Mouse (Mus musculus): ENCODE data around the gene Rabgap1l. TPM values are rescaled to one million over a fixed set of nuclear protein-coding genes. Genes with fewer than 3 reads are reported as not detected.
A peak's percentile ranks its signal among the peaks of the same experiment; 100 is the strongest.

Gene Rabgap1l
- polyA plus RNA-seq, 1 experiment from 2014 or later: 17.4 TPM

DNA sequence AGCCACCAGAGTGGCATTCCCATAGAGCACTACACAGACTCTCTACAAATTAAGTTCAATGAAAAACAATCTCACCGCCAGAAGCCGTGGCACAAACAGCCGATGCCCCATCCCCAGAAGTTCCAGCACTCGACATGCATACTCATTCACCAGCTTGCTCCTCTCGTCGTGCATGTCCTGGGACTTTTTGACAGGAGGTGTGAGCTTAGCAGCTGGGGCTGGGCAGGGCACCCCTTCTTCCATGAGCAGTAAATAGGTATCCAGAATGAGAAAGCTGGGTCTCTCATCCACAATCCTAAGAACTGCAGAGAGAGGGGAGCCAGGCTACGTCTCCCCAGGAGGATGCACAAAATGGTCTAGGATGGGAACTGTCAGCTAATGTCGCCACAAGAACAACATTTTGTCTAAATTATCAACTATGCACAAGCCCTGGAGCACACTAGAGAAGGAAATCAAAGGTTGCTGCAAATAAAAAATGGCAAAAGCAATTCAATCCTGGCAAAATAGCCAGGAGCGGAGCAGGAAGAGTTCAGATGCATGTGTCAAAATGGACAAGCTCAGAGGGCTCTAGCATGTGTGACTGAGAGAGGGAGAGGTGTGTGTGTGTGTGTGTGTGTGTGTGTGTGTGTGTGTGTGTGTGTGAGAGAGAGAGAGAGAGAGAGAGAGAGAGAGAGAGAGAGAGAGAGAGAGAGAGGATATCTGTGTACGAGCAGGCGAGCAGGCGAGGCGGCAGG is 441.7 kb downstream of the Rabgap1l start:
- Histone ChIP-seq H3K9ac (ENCODE audit: low read length) (peak overlapping the region; percentile 48), H3K4me3 (ENCODE audit: low read depth, low read length) (peak overlapping the region; percentile 24), H3K27me3 (ENCODE audit: control insufficient read depth, insufficient read depth, low read length) (no peaks in the 10 kb centered on the region), H3K36me3 (ENCODE audit: control insufficient read depth, insufficient read depth, low read length) (no peaks in the 10 kb centered on the region), H3K9me3 (ENCODE audit: control insufficient read depth, low read length) (no peaks in the 10 kb centered on the region), H3K27ac (ENCODE audit: low read depth, low read length) (peak overlapping the region; percentile 42), H3K4me2 (ENCODE audit: low read depth, low read length, severe bottlenecking) (peak overlapping the region; percentile 54), H3K4me1 (replicated peaks; ENCODE audit: control insufficient read depth, insufficient read depth, low read length) (peaks cover 2% of the 10 kb centered on the region; the same call in 1 of the 2 replicates)
- ATAC-seq (replicated peaks; ENCODE audit: low FRiP score) (peak; percentile 28), DNase-seq (ENCODE audit: low spot score) (peak; percentile 48)
- 24% methylated on average over 12 of the region's 13 CpGs for WGBS

- Histone ChIP-seq H3K4me2 (ENCODE audit: low read depth, low read length, severe bottlenecking) (no peak overlapping the region), H3K4me1 (replicated peaks; ENCODE audit: control insufficient read depth, insufficient read depth, low read length) (no peaks in the 10 kb centered on the region), H3K4me3 (ENCODE audit: low read depth, low read length) (no peak overlapping the region), H3K36me3 (ENCODE audit: control insufficient read depth, insufficient read depth, low read length) (no peaks in the 10 kb centered on the region), H3K9me3 (ENCODE audit: control insufficient read depth, low read length) (no peaks in the 10 kb centered on the region), H3K27ac (ENCODE audit: low read depth, low read length) (no peak overlapping the region), H3K27me3 (ENCODE audit: control insufficient read depth, insufficient read depth, low read length) (no peaks in the 10 kb centered on the region), H3K9ac (ENCODE audit: low read length) (no peak overlapping the region)
- no peak for DNase-seq (ENCODE audit: low spot score)
- WGBS: 76% methylated on average over 2 of the region's 2 CpGs
- no peak for ATAC-seq (replicated peaks; ENCODE audit: low FRiP score)
These were observed 452.4 kb downstream of the Rabgap1l start for GRCm38 (mm10) chr1:160340653-160341052.

- H3K4me2 ChIP-seq (ENCODE audit: low read depth, low read length, severe bottlenecking): no peak overlapping the region
- H3K36me3 ChIP-seq (ENCODE audit: control insufficient read depth, insufficient read depth, low read length): no peaks in the 10 kb centered on the region
- H3K4me3 ChIP-seq (ENCODE audit: low read depth, low read length): no peak overlapping the region
- no peak for ATAC-seq (replicated peaks; ENCODE audit: low FRiP score)
- H3K9me3 ChIP-seq (ENCODE audit: control insufficient read depth, low read length): no peaks in the 10 kb centered on the region
- no peak overlapping the region for H3K9ac ChIP-seq (ENCODE audit: low read length)
- no peak overlapping the region for H3K27ac ChIP-seq (ENCODE audit: low read depth, low read length)
- no peak for DNase-seq (ENCODE audit: low spot score)
- 89% methylated on average over 4 of the region's 4 CpGs for WGBS
- H3K4me1 ChIP-seq (replicated peaks; ENCODE audit: control insufficient read depth, insufficient read depth, low read length): no peaks in the 10 kb centered on the region
- no peaks in the 10 kb centered on the region for H3K27me3 ChIP-seq (ENCODE audit: control insufficient read depth, insufficient read depth, low read length)
These were observed 453.6 kb downstream of the Rabgap1l start for GRCm38 (mm10) chr1:160339374-160339773.

- WGBS: 90% methylated on average over 4 of the region's 4 CpGs
- H3K4me3 ChIP-seq (ENCODE audit: low read depth, low read length): no peak overlapping the region
These were observed 458.2 kb downstream of the Rabgap1l start for GRCm38 (mm10) chr1:160334791-160335190.

DNA sequence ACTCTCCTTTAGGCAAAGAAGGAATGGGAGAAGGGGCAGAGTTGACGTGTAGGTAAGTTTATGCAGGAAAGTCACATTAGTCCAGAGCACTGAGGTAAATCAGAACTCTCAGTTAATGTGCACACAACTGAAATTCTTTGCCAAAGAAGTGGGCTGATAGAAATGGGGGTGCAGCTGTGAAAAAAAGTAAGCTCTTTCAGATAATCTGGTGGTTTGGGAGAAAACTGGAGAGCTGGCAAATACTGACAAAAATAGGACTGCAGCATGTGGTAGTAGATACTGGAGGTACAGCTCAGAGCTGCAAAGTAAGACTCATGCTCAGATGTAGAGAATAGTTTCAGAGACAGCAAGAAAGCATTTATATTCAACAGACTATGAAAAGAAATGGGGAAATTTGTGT is 462.2 kb downstream of the Rabgap1l start:
- H3K27me3 ChIP-seq (ENCODE audit: control insufficient read depth, insufficient read depth, low read length): no peaks in the 10 kb centered on the region
- H3K9ac ChIP-seq (ENCODE audit: low read length): no peak overlapping the region
- ATAC-seq (replicated peaks; ENCODE audit: low FRiP score): no peak
- H3K4me3 ChIP-seq (ENCODE audit: low read depth, low read length): no peak overlapping the region
- H3K36me3 ChIP-seq (ENCODE audit: control insufficient read depth, insufficient read depth, low read length): no peaks in the 10 kb centered on the region
- H3K27ac ChIP-seq (ENCODE audit: low read depth, low read length): no peak overlapping the region
- H3K4me2 ChIP-seq (ENCODE audit: low read depth, low read length, severe bottlenecking): no peak overlapping the region
- DNase-seq (ENCODE audit: low spot score): no peak
- 81% methylated on average over 1 of the region's 1 CpGs for WGBS
- no peaks in the 10 kb centered on the region for H3K9me3 ChIP-seq (ENCODE audit: control insufficient read depth, low read length)
- H3K4me1 ChIP-seq (replicated peaks; ENCODE audit: control insufficient read depth, insufficient read depth, low read length): no peaks in the 10 kb centered on the region

More at GRCm38 (mm10) chr1:160334791-160335190, 458.2 kb downstream of the Rabgap1l start:
- Histone ChIP-seq H3K4me2 (ENCODE audit: low read depth, low read length, severe bottlenecking) (no peak overlapping the region), H3K9ac (ENCODE audit: low read length) (no peak overlapping the region), H3K36me3 (ENCODE audit: control insufficient read depth, insufficient read depth, low read length) (no peaks in the 10 kb centered on the region), H3K9me3 (ENCODE audit: control insufficient read depth, low read length) (no peaks in the 10 kb centered on the region), H3K4me1 (replicated peaks; ENCODE audit: control insufficient read depth, insufficient read depth, low read length) (no peaks in the 10 kb centered on the region), H3K27ac (ENCODE audit: low read depth, low read length) (no peak overlapping the region), H3K27me3 (ENCODE audit: control insufficient read depth, insufficient read depth, low read length) (no peaks in the 10 kb centered on the region)
- DNase-seq (ENCODE audit: low spot score) (no peak), ATAC-seq (replicated peaks; ENCODE audit: low FRiP score) (no peak)

DNA sequence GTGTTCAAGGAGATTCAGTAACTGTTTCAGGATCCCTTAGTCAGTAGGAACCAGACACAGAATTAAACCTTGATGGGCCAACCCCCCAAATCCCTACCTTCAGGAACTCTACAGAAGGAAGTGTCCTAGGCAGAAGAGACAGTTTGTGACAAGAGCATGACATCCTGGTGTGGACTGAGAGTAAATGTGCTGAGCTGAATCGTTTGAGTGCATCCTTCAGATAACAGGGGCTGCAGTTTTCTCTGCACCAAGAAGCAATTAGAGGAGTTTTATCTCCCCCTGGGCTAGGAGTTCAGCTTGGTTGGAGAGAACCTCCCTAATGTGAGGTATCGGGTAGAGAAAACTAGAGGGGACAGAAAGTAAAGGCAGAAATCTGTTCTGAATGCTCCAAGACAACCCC is 462.8 kb downstream of the Rabgap1l start:
- Histone ChIP-seq H3K4me3 (ENCODE audit: low read depth, low read length) (no peak overlapping the region), H3K27ac (ENCODE audit: low read depth, low read length) (no peak overlapping the region), H3K4me2 (ENCODE audit: low read depth, low read length, severe bottlenecking) (no peak overlapping the region), H3K27me3 (ENCODE audit: control insufficient read depth, insufficient read depth, low read length) (no peaks in the 10 kb centered on the region), H3K9ac (ENCODE audit: low read length) (no peak overlapping the region), H3K36me3 (ENCODE audit: control insufficient read depth, insufficient read depth, low read length) (no peaks in the 10 kb centered on the region), H3K9me3 (ENCODE audit: control insufficient read depth, low read length) (no peaks in the 10 kb centered on the region), H3K4me1 (replicated peaks; ENCODE audit: control insufficient read depth, insufficient read depth, low read length) (no peaks in the 10 kb centered on the region)
- DNase-seq (ENCODE audit: low spot score): no peak
- no peak for ATAC-seq (replicated peaks; ENCODE audit: low FRiP score)
- 54% methylated on average over 2 of the region's 2 CpGs for WGBS

GRCm38 (mm10) chr1:160329788-160330187 is 463.2 kb downstream of the Rabgap1l start:
- no peak overlapping the region for H3K27ac ChIP-seq (ENCODE audit: low read depth, low read length)
- H3K4me3 ChIP-seq (ENCODE audit: low read depth, low read length): no peak overlapping the region
- no peak for ATAC-seq (replicated peaks; ENCODE audit: low FRiP score)
- H3K27me3 ChIP-seq (ENCODE audit: control insufficient read depth, insufficient read depth, low read length): no peaks in the 10 kb centered on the region
- no peak overlapping the region for H3K9ac ChIP-seq (ENCODE audit: low read length)
- H3K4me2 ChIP-seq (ENCODE audit: low read depth, low read length, severe bottlenecking): no peak overlapping the region
- no peaks in the 10 kb centered on the region for H3K36me3 ChIP-seq (ENCODE audit: control insufficient read depth, insufficient read depth, low read length)
- 64% methylated on average over 7 of the region's 7 CpGs for WGBS
- DNase-seq (ENCODE audit: low spot score): no peak
- H3K9me3 ChIP-seq (ENCODE audit: control insufficient read depth, low read length): no peaks in the 10 kb centered on the region
- H3K4me1 ChIP-seq (replicated peaks; ENCODE audit: control insufficient read depth, insufficient read depth, low read length): no peaks in the 10 kb centered on the region

GRCm38 (mm10) chr1:160327531-160327930 is 465.5 kb downstream of the Rabgap1l start:
- ATAC-seq (replicated peaks; ENCODE audit: low FRiP score): no peak
- H3K36me3 ChIP-seq (ENCODE audit: control insufficient read depth, insufficient read depth, low read length): no peaks in the 10 kb centered on the region
- H3K9me3 ChIP-seq (ENCODE audit: control insufficient read depth, low read length): no peaks in the 10 kb centered on the region
- 73% methylated on average over 1 of the region's 1 CpGs for WGBS
- no peak overlapping the region for H3K9ac ChIP-seq (ENCODE audit: low read length)
- H3K27me3 ChIP-seq (ENCODE audit: control insufficient read depth, insufficient read depth, low read length): no peaks in the 10 kb centered on the region
- no peak overlapping the region for H3K4me2 ChIP-seq (ENCODE audit: low read depth, low read length, severe bottlenecking)
- no peak for DNase-seq (ENCODE audit: low spot score)
- no peaks in the 10 kb centered on the region for H3K4me1 ChIP-seq (replicated peaks; ENCODE audit: control insufficient read depth, insufficient read depth, low read length)
- no peak overlapping the region for H3K4me3 ChIP-seq (ENCODE audit: low read depth, low read length)
- H3K27ac ChIP-seq (ENCODE audit: low read depth, low read length): no peak overlapping the region

DNA sequence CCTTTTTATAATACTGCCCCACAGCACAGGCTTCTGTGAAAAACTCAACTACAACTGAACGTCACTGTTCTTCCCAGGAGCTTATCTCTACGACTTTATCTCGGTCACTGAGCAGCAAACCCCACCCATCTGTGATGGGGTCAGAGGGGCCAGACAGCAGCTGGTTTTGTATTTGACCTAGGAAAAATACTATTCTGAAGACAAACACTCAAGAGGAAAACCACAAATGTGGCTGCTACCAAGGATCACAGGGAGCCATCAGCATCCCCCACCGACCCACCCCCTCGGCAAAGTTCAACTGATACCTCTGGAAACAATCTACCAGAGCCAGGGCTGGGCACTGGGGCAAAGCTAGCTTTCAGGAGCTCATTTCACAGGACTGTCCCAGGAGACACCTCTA is 467.5 kb downstream of the Rabgap1l start:
- Histone ChIP-seq H3K4me2 (ENCODE audit: low read depth, low read length, severe bottlenecking) (no peak overlapping the region), H3K4me3 (ENCODE audit: low read depth, low read length) (no peak overlapping the region), H3K27me3 (ENCODE audit: control insufficient read depth, insufficient read depth, low read length) (no peaks in the 10 kb centered on the region), H3K4me1 (replicated peaks; ENCODE audit: control insufficient read depth, insufficient read depth, low read length) (no peaks in the 10 kb centered on the region), H3K9ac (ENCODE audit: low read length) (no peak overlapping the region), H3K9me3 (ENCODE audit: control insufficient read depth, low read length) (no peaks in the 10 kb centered on the region), H3K36me3 (ENCODE audit: control insufficient read depth, insufficient read depth, low read length) (no peaks in the 10 kb centered on the region), H3K27ac (ENCODE audit: low read depth, low read length) (no peak overlapping the region)
- no peak for ATAC-seq (replicated peaks; ENCODE audit: low FRiP score)
- no peak for DNase-seq (ENCODE audit: low spot score)
- 80% methylated on average over 5 of the region's 5 CpGs for WGBS

Data from forebrain, embryonic 11.5 days (tissue).